Mouse (Mus musculus): ENCODE results near the gene Tmem132c.

Gene Tmem132c

DNA sequence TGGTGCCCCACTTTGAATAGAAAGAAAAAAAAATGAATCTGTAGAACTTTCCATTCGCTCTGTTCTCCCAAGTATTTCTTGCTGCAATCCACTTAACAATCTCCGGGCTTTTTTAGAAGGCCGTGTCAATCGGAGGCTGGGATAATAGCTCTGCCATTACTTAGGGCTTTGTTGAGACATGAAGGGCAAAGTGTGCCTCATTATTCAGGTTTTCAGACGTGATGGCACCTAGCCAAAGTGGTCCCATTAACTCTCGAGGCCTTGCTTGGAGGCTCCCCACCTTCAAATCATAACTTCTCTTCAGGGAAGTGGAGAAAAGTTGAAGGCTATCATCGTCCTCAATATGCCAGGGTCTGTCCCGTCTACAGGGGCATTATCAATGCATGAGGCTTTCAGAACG, 190.0 kb downstream of the Tmem132c start:
- no peak for DNase-seq

DNA sequence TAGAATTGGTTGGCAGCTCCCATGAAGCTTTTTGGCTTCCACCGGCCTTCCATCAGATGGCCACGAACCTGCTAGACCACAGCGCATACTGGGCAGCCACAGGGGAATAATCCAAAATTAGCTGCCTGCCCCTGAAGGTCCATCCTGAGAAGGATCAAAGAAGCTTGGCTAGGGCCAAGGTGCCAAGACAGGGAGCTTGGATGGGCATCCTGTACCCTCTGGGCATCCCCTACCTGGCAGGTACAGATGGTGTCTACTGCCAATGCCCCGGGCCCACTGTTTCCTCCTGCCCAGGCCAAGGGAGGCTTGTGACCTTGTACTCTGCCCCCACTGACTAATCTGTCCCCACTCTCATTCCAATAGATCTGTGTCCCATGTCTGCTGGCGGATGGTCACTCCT, 195.2 kb downstream of the Tmem132c start:
- no peak for DNase-seq

DNA sequence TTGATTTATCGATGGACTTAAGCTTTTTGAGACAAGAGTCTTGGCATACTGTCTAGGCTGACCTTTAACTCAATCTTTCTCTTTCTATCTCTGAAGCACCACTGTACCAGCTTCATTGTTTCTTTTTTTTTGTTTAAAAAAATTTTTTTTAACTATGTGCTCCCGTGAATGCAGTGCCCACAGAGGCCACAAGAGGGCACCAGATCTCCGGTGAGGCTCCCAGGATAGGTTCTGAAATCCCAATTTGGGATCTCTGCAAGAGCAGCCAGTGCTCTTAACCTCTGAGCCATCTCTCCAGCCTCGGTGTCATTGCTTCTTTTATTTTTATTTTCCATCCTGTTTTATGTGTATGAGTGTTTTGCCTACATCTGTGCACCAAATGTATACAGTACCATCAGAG, 197.0 kb downstream of the Tmem132c start:
- no peak for DNase-seq

DNA sequence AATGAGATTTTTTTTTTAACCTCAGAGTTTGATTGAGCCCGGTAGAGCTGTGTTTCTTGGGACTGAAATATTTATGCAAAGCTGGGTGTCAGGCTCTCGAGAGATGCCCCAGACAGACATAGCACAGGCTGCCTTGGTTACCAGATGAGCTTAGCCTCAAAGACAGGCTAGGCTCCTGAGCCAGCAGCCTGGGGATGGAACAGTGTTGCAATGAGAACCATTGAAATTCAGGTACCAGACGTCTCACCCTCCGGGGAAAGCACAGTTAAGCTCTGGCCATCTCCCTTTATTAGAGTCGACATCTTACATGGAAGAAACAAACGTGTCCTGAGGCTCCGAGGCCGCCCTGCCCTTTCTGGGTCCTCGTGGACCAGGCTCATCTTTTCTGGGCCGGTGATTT, 200.4 kb downstream of the Tmem132c start:
- DNase-seq, result no peak

DNA sequence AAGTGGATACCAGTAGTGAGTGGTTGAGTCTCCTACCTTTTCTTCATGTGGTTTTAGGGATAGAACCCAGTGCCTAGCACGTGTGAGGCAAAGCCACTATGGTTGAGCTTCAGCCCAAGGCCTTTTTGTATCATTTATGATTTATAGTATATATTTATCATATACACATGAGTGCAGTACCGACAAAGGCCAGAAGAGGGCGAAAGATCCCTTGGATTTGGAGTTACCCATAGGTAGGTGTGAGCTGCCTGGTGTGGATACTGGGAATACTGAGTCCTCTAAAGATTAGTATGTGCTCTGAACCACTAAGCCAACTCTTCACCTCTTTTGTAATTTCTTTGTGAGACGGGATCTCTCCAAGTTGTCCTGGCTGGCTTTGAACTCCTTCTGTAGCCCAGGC, 212.0 kb downstream of the Tmem132c start:
- no peak for DNase-seq

DNA sequence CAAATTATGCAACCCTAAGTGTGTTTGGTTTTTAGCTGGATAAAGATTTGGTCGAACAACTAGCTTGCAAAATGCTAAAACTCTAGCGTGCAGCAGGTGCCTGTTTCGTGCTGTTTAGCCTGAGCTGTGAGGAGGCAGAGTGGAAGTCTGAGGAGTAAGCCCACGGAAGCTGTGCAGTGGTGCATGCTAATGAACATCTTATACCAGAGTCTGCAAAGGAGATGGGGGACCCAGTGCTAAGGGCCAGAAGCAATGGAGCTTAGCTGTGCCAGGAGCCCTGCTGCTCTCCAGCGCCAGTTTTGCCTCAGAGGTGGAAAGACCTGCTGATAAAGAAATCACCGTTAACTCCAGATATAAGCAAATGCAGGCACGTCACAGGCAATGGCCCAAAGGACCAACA, 212.5 kb downstream of the Tmem132c start:
- no peak for DNase-seq

DNA sequence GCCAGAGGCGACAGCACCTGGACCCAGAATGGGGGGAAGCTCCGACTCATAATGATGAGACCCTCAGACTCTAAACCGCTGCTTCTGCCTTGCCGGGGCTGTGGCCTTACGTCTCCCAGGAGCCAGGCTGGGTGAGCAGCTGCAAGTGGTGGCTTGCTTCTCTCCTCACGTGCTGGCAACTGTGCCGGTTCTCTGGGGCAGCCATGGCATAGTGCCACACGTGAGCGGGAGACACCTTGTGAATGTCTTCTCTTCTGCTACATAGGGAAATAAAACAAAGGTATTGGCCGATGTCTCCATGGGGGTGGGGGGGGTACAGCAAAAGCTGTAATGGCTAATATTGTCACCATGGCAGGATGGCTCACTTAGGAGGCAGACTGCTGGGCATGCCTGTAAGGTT, 214.5 kb downstream of the Tmem132c start:
- no peak for DNase-seq

DNA sequence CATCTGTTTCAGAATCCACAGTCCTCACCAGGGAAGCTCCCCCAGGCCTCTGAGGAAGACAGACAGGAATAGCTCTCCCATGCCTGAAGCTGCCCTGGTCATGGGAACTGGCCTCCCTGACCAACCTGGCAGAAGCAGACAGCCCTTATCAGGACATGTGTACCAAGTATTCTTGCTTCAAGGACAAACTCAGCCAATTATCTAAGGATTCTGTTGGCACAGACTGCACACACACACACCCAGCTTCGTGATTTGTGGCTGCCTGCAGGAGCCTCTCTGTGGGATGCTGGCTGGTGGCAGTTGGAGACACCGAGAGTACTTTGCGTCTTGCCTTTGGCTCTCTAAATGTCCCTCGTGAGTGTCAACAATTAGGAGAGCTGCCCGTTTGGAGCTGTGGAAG, 226.5 kb downstream of the Tmem132c start:
- DNase-seq, result no peak

DNA sequence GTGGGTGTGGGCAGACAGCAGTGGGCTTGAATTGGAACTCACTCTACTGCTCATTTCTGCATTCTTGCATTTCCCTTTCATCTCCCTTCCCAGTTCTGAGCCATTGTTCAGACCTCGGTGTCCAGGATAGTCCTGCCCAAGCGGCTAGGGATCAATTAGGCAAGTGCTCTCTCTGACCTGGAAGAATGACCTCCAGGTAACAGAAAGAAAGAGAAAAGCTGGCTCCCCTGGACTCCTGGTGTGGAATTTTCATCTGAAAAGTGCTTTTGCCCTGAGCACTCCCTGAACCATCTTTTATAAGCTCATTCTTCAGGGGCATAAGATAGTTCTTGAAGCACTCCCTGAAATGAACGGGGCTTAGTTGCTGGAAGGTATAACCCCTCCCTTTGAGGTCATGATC, 228.7 kb downstream of the Tmem132c start:
- no peak for DNase-seq

DNA sequence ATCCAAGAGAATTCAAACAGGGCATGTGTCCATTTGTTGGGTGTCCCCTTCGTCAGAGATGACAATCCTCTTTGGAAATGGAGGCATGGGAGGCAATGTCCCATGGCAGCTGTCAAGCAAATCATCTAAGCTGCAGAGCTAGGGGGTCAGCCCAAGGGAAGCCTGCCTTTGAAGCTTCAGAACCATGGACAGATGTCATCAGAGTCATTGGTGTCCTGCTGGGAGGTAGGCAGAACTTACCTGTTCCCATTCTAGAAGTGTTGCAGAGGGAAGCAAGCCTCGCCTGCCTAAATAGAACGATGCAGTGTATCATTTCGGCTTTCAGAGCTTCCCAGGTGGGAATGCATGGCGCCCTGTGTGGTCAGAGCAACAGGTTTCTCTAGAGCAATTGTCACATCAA, 230.3 kb downstream of the Tmem132c start:
- no peak for DNase-seq

DNA sequence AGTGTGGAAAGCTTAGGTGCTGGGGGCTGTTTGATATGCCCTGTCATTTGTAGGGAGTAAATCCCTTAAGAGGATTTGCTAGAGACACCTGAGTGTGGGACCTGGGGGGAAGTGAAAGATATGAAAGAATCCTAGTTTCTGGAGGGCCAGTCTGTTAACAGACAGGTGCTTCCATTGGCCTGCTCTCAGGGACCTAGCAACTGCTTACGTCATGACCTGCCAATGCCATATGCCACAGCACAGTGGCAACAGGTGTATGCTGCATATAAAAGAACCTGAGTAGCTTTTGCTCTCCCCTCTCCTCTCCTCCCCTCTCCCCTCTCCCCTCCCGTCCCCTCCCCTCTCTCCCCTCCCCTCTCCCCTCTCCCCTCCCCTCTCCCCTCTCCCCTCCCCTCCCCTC, 232.1 kb downstream of the Tmem132c start:
- no peak for DNase-seq

DNA sequence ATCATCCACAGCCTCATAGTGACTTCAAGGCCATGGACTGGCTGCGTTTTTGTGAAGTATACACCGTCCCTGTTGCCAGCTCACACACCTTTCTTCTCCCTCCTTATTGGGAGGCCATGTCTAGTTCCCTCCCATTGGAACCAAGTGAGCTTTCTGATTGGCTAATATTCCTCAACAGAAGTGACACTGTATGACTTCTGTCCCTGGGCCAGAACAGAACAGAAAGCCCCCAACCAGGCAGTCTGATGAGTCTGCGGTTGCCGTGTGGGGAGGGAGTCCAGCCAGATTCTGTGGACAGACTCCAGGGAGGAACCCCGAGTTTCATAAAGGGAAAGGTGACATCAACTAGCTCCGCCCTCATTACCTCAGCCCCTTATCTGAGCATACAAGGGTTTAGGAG, 233.2 kb downstream of the Tmem132c start:
- no peak for DNase-seq

DNA sequence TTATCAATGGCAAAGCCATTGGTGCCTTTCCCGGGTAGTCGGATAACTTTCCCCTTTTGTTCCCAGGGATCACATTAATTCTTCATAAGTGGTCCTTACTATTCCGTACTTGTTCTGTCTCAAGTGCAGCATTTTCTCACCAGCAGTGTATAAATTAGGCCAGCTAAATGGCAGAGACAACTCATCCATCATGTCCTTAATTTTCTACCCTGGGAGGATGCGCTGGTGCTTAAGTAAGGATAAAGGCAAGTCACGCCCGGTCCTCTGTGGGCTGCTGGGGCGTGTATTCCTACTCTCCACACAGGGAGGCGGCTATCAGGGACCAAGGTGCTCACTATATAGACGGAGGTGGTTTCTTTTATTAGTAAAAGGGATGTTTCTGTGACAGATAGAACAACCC, 236.2 kb downstream of the Tmem132c start:
- DNase-seq, result no peak

DNA sequence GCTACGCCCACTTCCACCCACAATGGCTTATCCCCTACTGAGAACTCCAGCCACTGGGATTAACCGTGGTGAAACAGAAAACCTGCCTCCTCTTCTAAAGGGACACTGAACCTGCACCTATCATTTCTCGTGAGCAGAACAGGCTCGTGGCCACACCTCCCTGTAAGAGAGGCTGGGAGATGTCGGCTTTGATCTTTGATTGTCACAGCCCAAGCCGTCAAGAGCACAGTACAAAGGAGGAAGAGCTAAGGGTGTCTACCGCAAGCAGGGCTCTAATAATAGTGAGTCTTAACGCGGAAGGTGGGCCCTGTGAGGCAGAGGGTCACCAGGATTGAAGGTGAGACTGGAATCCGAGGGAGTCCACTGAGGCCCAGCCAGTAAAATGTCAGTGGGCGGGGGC, 236.7 kb downstream of the Tmem132c start:
- no peak for DNase-seq

DNA sequence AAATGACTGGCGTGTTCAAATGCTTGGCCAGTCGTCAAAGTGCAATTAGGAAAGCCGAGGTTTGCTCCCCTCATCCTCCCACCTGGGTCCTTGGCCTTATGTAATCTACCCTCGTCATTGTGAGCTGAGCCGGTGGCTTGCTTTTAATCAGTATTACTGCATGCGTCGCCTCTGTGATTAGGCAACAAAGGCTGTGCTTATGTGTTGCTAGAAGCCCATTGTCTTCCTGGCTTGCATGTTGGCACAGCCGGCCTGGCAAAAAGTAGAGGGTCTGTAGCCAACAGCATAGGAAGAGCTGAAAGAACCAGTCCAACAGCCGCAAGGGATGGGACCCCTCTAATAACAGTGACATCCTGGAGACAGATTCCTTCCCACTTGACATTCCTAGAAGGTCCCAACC, 239.3 kb downstream of the Tmem132c start:
- DNase-seq, result no peak

DNA sequence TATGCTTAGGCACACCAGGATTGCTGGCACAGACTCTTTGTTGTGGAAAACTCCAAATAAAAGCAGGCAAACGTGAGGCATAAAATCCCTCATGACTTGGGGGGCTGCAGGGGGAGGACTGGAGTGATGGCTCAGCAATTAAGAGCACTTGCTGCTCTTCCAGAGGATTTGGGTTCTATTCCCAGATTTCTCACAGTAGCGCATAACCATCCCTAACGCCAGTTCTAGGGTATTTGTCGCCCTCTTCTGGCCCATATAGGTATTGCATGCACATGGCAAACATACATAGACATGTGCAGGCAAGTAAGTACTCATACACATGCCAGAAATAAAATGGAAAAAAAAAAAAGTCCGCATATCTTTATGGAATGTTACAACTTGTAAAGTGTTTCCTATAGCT, 239.8 kb downstream of the Tmem132c start:
- no peak for DNase-seq

DNA sequence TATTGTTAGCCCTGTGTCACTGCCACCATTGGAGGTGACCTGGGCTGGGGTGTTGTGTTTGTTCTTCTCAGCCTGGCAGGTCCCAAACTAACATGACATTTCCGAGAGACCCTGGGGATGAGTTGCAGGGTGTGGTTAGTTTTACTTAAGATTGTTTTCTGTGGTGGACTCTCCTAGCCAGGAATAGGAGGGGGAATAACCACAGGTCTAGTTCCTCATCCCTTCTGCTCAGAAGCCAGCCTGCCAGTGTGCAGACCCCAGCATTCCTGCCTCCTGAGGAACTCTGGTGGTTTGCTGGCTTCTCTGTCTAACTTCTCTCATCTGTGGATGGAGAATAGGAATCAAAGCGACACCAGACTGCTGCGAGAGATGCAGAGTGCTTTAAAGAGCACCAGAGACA, 240.7 kb downstream of the Tmem132c start:
- no peak for DNase-seq

DNA sequence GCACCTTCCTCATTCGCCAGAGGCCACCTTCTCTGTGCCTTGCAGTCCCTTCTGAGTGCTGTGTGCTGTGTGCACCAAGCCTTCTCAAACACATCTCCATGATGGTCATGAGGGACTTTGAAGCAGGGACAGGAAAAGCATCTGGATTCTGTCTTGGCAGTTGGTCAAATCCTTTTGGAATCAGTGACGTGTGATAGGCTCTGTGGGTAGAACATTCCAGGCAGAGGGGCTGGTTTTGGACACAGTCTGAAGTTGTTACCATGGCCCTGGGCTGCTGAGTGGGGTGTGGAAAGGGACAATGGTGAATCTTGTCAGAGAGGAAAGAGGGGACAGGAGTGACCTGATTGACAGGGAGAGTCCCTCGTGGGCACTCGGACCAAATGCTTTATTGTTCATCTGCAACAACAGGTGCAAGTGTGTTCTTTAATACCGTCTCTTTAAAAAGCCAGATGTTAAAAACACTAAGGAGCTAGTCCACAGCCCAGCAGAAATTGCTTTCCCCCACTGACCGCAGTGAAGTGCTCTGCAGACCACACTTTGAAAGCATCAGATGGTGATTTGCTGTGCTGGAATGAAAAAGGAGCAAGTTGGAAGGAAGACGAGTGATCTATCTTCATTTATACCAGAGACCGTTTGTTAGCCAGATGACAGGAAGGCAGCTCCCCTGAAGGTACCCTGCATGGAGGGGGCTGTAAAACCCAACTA, 242.5 kb downstream of the Tmem132c start:
- no peak for DNase-seq

DNA sequence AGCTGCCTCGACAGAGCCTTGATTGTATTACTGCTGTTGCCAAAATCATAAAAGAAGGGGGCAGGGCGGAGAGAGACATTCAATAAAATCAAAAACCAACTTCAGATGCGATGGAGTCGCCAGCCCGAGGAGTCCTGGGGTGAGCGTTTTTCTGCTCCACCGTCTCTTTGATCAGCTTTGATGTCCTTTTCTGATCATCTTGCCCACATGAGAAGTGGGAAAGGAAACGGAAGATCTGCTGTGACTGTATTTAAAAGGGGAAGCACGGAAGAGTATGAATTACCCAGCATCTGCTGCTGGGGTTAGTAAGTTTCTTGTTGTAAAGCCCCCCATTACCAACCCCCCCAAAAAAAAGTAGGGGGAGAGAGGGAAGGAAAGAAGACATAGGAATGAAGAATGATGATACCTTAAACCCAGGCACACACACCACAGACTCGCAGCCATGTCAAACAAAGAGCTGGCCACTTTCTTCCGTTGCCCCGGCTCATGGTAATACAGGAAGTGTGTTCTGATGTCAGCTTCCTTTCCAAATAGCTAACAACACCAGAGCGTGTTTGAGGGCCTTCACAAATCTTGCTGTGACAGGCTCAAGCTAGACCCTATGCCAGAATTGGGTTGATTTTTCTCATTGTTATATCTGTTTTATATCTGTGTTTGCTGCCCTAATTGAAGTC, 243.3 kb downstream of the Tmem132c start:
- DNase-seq, result no peak

DNA sequence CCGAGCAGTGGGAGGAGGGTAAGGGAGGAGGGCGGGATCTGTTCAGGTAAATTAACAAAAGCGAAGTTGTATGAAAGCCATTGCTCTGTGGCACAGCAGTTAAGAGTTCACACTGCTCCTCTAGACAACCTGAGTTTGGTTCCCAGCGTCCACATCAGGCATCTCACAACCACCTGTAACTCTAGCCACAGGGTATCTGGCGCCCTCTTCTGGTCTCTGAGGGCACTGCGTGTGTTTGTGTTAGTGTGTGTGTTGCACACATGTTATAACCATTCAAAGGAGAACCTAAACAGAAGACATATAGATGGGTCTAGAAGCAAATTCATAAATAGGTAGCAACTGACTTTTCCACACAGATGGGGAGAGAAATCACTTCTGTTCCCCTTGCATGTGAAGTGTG, 245.6 kb downstream of the Tmem132c start:
- DNase-seq, result no peak

DNA sequence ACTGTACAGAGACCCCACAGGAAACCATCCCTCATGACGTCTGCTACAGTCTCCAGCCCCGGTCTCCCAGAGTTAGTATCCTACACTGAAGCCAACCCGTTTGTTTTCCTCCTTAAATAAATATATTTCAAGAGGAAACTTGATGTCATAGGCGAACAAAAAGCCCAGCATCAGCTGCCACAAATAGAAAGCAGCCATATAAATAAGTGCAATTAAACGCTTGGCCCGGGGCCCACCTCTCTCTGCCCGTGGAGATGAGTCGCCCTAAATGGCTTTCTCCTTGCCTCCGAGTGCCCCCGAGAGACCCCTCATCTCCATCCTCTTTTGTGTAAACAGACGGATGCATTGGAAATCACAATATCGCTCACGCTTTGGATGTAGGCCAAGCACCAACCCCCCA, 247.1 kb downstream of the Tmem132c start:
- no peak for DNase-seq

DNA sequence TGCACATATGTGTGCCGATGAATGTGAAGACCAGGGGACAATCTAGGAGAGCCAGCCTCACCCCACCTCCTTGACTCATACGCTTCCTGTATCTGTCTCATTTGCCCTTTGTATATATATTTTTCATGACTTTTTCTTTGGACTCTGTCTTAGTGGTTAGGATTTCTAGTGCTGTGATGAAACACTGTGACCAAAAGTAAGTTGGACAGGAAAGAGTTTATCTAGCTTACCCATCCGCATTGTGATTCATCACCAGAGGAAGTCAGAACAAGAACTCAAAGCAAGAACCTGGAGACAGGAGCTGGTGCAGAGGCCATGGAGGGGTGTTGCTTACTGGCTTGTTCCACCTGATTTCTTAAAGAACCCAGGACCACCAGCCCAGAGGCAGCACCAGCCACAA, 250.1 kb downstream of the Tmem132c start:
- no peak for DNase-seq

DNA sequence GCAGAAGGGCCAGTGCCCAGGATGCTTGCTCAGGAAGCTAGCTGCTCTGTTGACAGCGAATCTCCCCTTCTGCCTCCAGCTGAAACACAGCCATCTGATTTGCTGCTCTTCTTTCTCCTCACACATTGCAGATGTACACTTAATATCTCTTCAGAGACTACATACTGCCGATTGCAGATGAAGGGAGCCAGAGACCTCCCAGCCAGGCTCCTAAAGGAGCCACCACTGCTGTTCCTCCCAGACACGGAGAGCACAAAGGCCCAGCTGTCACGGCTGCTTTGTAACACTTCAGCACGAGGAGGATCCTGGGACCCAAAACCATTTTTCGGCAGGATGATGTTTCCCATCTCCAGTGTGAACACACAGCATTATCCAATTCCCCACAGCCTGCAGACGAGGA, 255.3 kb downstream of the Tmem132c start:
- peak; percentile 6 for DNase-seq

DNA sequence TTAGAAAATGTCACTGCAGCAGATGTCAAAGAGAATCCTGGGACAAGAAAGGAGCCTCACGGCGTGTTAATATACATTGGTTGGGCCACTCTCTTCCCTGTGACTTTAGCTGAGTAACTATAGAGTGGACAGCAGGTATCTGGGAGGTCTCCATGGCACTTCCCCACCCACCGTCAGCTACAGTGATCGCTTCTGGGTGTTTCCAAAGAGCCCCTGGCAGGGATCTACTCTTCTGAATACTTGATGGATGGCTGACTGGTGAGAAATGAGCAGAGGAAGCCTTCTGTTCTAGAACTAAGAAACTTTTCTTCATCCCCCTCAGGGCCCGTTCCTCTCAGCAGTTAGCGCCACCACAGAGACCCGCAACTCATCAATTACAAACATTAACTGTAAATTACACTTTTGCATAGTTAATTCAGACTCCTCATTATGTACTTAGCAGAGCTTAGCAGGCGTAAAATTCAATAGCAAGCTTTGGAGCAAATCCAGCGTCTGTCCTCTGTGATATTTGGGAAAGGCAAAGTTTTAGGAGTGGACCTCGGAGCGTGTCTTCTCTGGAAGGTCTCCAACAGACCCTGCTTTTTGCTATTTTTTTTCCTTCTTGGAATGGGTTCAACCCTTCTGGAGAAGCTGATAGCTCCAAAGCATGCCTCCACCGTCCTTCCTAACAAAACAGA, 257.7 kb downstream of the Tmem132c start:
- DNase-seq, result no peak

DNA sequence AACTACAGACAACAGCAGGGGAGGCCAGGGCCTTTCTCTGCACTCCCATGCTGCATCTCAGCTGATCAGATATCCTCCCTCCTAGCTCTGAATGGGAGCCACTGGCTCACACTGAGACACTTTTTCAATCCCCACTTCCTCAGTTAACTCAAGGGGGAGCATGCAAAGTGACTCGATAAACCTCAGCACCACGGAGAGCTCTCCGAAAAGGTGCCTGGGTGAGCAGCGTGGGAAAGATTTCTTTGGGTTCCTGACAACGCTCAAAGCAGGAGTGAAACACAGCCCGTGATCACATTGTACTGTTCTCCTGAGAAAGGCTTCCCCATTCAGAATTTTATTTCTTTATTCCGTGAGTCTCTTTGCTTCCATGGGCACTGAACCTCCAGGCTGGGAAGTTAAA, 261.2 kb downstream of the Tmem132c start:
- no peak for DNase-seq

All from right cerebral cortex, postnatal 25 days (tissue).